Mouse (Mus musculus) spleen, embryonic (tissue): ENCODE results near the gene Otulinl.

ENCODE experiments used
- CTCF ChIA-PET: fragments of 350-600 bp; sonication (Branson Sonifier 250); formaldehyde crosslinking; loops from one replicate; lab custom pipeline; 2022; lab: Charles Lee

The Otulinl gene

GRCm38 (mm10) chr15:27682619-27683018 lies 1.2 kb upstream of the Otulinl start:
- CTCF ChIA-PET: no interaction called here

- CTCF ChIA-PET: no interaction called here
Observed at GRCm38 (mm10) chr15:27680997-27681396, 382 bp downstream of the Otulinl start.

- CTCF ChIA-PET: no interaction called here
Observed at GRCm38 (mm10) chr15:27678511-27678910, 2.9 kb downstream of the Otulinl start.

GRCm38 (mm10) chr15:27677801-27678200 lies 3.6 kb downstream of the Otulinl start:
- CTCF ChIA-PET: interaction anchor here (0.7 kb wide), 1 partner anchor 76 kb away, joined by 7 read pairs; no protein-coding TSS in a partner anchor

GRCm38 (mm10) chr15:27676211-27676610 lies 5.2 kb downstream of the Otulinl start:
- CTCF ChIA-PET: no interaction called here

- CTCF ChIA-PET: no interaction called here
Observed at GRCm38 (mm10) chr15:27675122-27675521, 6.3 kb downstream of the Otulinl start.

GRCm38 (mm10) chr15:27674041-27674440 lies 7.3 kb downstream of the Otulinl start:
- CTCF ChIA-PET: no interaction called here

- CTCF ChIA-PET: no interaction called here
Observed at GRCm38 (mm10) chr15:27673151-27673550, 8.2 kb downstream of the Otulinl start.

- CTCF ChIA-PET: no interaction called here
Observed at GRCm38 (mm10) chr15:27672259-27672658, 9.1 kb downstream of the Otulinl start.

- CTCF ChIA-PET: no interaction called here
Observed at GRCm38 (mm10) chr15:27671612-27672245, 9.7 kb downstream of the Otulinl start.

- CTCF ChIA-PET: interaction anchor here (0.9 kb wide), 1 partner anchor 38 kb away, joined by 3 read pairs; no protein-coding TSS in a partner anchor
Observed at GRCm38 (mm10) chr15:27670708-27671107, 10.7 kb downstream of the Otulinl start.

- CTCF ChIA-PET: no interaction called here
Observed at GRCm38 (mm10) chr15:27669931-27670411, 11.4 kb downstream of the Otulinl start.

GRCm38 (mm10) chr15:27669276-27669675 lies 12.1 kb downstream of the Otulinl start:
- CTCF ChIA-PET: no interaction called here

- CTCF ChIA-PET: no interaction called here
Observed at GRCm38 (mm10) chr15:27668557-27668956, 12.8 kb downstream of the Otulinl start.

GRCm38 (mm10) chr15:27668001-27668461 lies 13.3 kb downstream of the Otulinl start:
- CTCF ChIA-PET: no interaction called here

GRCm38 (mm10) chr15:27666911-27667539 lies 14.4 kb downstream of the Otulinl start:
- CTCF ChIA-PET: no interaction called here

- CTCF ChIA-PET: no interaction called here
Observed at GRCm38 (mm10) chr15:27665392-27665911, 15.9 kb downstream of the Otulinl start.

GRCm38 (mm10) chr15:27664126-27664525 lies 17.3 kb downstream of the Otulinl start:
- CTCF ChIA-PET: no interaction called here

GRCm38 (mm10) chr15:27662699-27663098 lies 18.7 kb downstream of the Otulinl start:
- CTCF ChIA-PET: no interaction called here

GRCm38 (mm10) chr15:27661696-27662095 lies 19.7 kb downstream of the Otulinl start:
- CTCF ChIA-PET: no interaction called here

- CTCF ChIA-PET: interaction anchor here (0.6 to 1.4 kb wide), 5 partner anchors 20 to 389 kb away, joined by 3 to 4 read pairs (median 4); no protein-coding TSS in a partner anchor
Observed at GRCm38 (mm10) chr15:27659592-27660244, 21.7 kb downstream of the Otulinl start.

- CTCF ChIA-PET: interaction anchor here (0.7 to 1.4 kb wide), 2 partner anchors 20 to 68 kb away, joined by 3 to 4 read pairs; no protein-coding TSS in a partner anchor
Observed at GRCm38 (mm10) chr15:27659143-27659542, 22.2 kb downstream of the Otulinl start.
